Mouse (Mus musculus) midbrain, embryonic 10.5 days (tissue): ENCODE results near the gene Phlda1. TPM values are rescaled to one million over a fixed set of nuclear protein-coding genes. Genes with fewer than 3 reads are reported as not detected.

Experiments used
- DNase-seq: peaks from one replicate; pipeline ENCODE4 v3.0.0-alpha.2; 2017; ENCODE audit warnings: low spot score
- H3K27ac ChIP-seq: fragments of 300-500 bp; sonication (generic); replicated peaks from 2 replicates; pipeline ENCODE4 v1.5.1; 2016; ENCODE audit warnings: mild to moderate bottlenecking
- H3K27me3 ChIP-seq: fragments of 300-500 bp; sonication (generic); 2 replicates; pipeline ENCODE4 v1.6.1; 2016; ENCODE audit warnings: low read depth, mild to moderate bottlenecking; ENCODE audit not compliant: poor library complexity, severe bottlenecking
- H3K36me3 ChIP-seq: fragments of 300-500 bp; sonication (generic); 2 replicates; pipeline ENCODE4 v1.6.1; 2016; ENCODE audit warnings: mild to moderate bottlenecking, moderate library complexity
- H3K4me1 ChIP-seq: fragments of 300-500 bp; sonication (generic); 2 replicates; pipeline ENCODE4 v1.6.1; 2016
- H3K4me3 ChIP-seq: fragments of 300-500 bp; sonication (generic); 2 replicates; pipeline ENCODE4 v1.5.1; 2016; ENCODE audit warnings: mild to moderate bottlenecking, moderate library complexity
- H3K9me3 ChIP-seq: fragments of 300-500 bp; sonication (generic); replicated peaks from 2 replicates; pipeline ENCODE4 v1.6.1; 2016; ENCODE audit warnings: mild to moderate bottlenecking
- WGBS: fragments of 180-500 bp; shearing (Covaris S2); methylation state at CpG from one replicate; pipeline ENCODE4 v1.1.7; 2016; 5-methylcytosine and 5-hydroxymethylcytosine counted together
- polyA plus RNA-seq: library from polyadenylated mRNA; unstranded; fragments of >200 nt; fragmentation: Nextera tagmentation; extraction: Ambion mirVana; gene quantifications from 2 replicates; pipeline ENCODE4 v1.2.1, GENCODE M21; 2016

Gene Phlda1
- polyA plus RNA-seq, 1 experiment from 2014 or later = 17.3 TPM

GRCm38 (mm10) chr10:111508324-111509080, 2.4 kb downstream of the Phlda1 start:
- WGBS = 7% methylated on average over 7 of the region's 7 CpGs
- Histone ChIP-seq H3K9me3 (no peaks in the 10 kb centered on the region), H3K27ac (peak overlapping the region; percentile 92; the same call in 1 of the 2 replicates), H3K27me3 (0 out of 2 replicates have a peak, but pooled peaks cover 17% of the 10 kb centered on the region), H3K4me3 (peak overlapping the region; percentile 87), H3K4me1 (peaks cover 56% of the 10 kb centered on the region), H3K36me3 (no peaks in the 10 kb centered on the region)
- DNase-seq = no peak

GRCm38 (mm10) chr10:111509103-111509784, 3.2 kb downstream of the Phlda1 start:
- H3K27me3 ChIP-seq = 0 out of 2 replicates have a peak, but pooled peaks cover 17% of the 10 kb centered on the region
- H3K9me3 ChIP-seq = no peaks in the 10 kb centered on the region
- H3K4me1 ChIP-seq = peaks cover 51% of the 10 kb centered on the region
- H3K36me3 ChIP-seq = no peaks in the 10 kb centered on the region
- peak overlapping the region; percentile 42; the same call in 1 of the 2 replicates for H3K27ac ChIP-seq
- H3K4me3 ChIP-seq = peak overlapping the region; percentile 87
- DNase-seq = no peak
- WGBS = 23% methylated on average over 8 of the region's 8 CpGs

- Histone ChIP-seq H3K27me3 (0 out of 2 replicates have a peak, but pooled peaks cover 9% of the 10 kb centered on the region), H3K4me3 (no peak overlapping the region), H3K27ac (no peak overlapping the region), H3K36me3 (no peaks in the 10 kb centered on the region), H3K4me1 (peaks cover 51% of the 10 kb centered on the region), H3K9me3 (no peaks in the 10 kb centered on the region)
- no peak for DNase-seq
- 82% methylated on average over 7 of the region's 7 CpGs for WGBS
Measured at GRCm38 (mm10) chr10:111509981-111510380, 3.9 kb downstream of the Phlda1 start.

GRCm38 (mm10) chr10:111510798-111511197, 4.7 kb downstream of the Phlda1 start:
- Histone ChIP-seq H3K36me3 (no peaks in the 10 kb centered on the region), H3K27ac (no peak overlapping the region), H3K27me3 (0 out of 2 replicates have a peak, but pooled peaks cover 5% of the 10 kb centered on the region), H3K4me3 (no peak overlapping the region), H3K9me3 (no peaks in the 10 kb centered on the region), H3K4me1 (peaks cover 45% of the 10 kb centered on the region)
- DNase-seq = no peak
- WGBS = 63% methylated on average over 7 of the region's 7 CpGs

- H3K36me3 ChIP-seq = no peaks in the 10 kb centered on the region
- H3K4me1 ChIP-seq = peaks cover 39% of the 10 kb centered on the region
- 89% methylated on average over 10 of the region's 10 CpGs for WGBS
- H3K27me3 ChIP-seq = 0 out of 2 replicates have a peak, but pooled peaks cover 5% of the 10 kb centered on the region
- H3K9me3 ChIP-seq = no peaks in the 10 kb centered on the region
- H3K27ac ChIP-seq = no peak overlapping the region
- no peak overlapping the region for H3K4me3 ChIP-seq
- no peak for DNase-seq
Measured at GRCm38 (mm10) chr10:111512036-111512568, 6.0 kb downstream of the Phlda1 start.

GRCm38 (mm10) chr10:111514282-111514885, 8.3 kb downstream of the Phlda1 start:
- Histone ChIP-seq H3K4me3 (no peak overlapping the region), H3K27me3 (0 out of 2 replicates have a peak, but pooled peaks cover 5% of the 10 kb centered on the region), H3K9me3 (no peaks in the 10 kb centered on the region), H3K4me1 (peaks cover 17% of the 10 kb centered on the region), H3K36me3 (no peaks in the 10 kb centered on the region), H3K27ac (no peak overlapping the region)
- no peak for DNase-seq
- 93% methylated on average over 5 of the region's 5 CpGs for WGBS

- peaks cover 18% of the 10 kb centered on the region for H3K4me1 ChIP-seq
- no peaks in the 10 kb centered on the region for H3K27me3 ChIP-seq
- H3K4me3 ChIP-seq = no peak overlapping the region
- WGBS = 90% methylated on average over 17 of the region's 17 CpGs
- H3K9me3 ChIP-seq = no peaks in the 10 kb centered on the region
- no peak overlapping the region for H3K27ac ChIP-seq
- no peaks in the 10 kb centered on the region for H3K36me3 ChIP-seq
- DNase-seq = no peak
Measured at GRCm38 (mm10) chr10:111515071-111516010, 9.3 kb downstream of the Phlda1 start.

GRCm38 (mm10) chr10:111516172-111516588, 10.1 kb downstream of the Phlda1 start:
- no peak overlapping the region for H3K4me3 ChIP-seq
- WGBS = 73% methylated on average over 13 of the region's 13 CpGs
- H3K36me3 ChIP-seq = no peaks in the 10 kb centered on the region
- H3K4me1 ChIP-seq = peaks cover 20% of the 10 kb centered on the region
- no peak overlapping the region; the same call in 1 of the 2 replicates for H3K27ac ChIP-seq
- H3K9me3 ChIP-seq = no peaks in the 10 kb centered on the region
- DNase-seq = no peak
- no peaks in the 10 kb centered on the region for H3K27me3 ChIP-seq

GRCm38 (mm10) chr10:111516804-111517436, 10.8 kb downstream of the Phlda1 start:
- Histone ChIP-seq H3K27me3 (no peaks in the 10 kb centered on the region), H3K4me1 (peaks cover 26% of the 10 kb centered on the region), H3K27ac (no peak overlapping the region), H3K4me3 (no peak overlapping the region), H3K36me3 (no peaks in the 10 kb centered on the region), H3K9me3 (no peaks in the 10 kb centered on the region)
- WGBS = 93% methylated on average over 8 of the region's 8 CpGs
- no peak for DNase-seq

- H3K4me3 ChIP-seq = no peak overlapping the region
- H3K9me3 ChIP-seq = no peaks in the 10 kb centered on the region
- no peak overlapping the region for H3K27ac ChIP-seq
- WGBS = 85% methylated on average over 4 of the region's 4 CpGs
- H3K36me3 ChIP-seq = no peaks in the 10 kb centered on the region
- no peak for DNase-seq
- no peaks in the 10 kb centered on the region for H3K27me3 ChIP-seq
- peaks cover 26% of the 10 kb centered on the region for H3K4me1 ChIP-seq
Measured at GRCm38 (mm10) chr10:111518350-111518749, 12.3 kb downstream of the Phlda1 start.

GRCm38 (mm10) chr10:111519620-111520370, 13.7 kb downstream of the Phlda1 start:
- 48% methylated on average over 24 of the region's 24 CpGs for WGBS
- Histone ChIP-seq H3K27me3 (no peaks in the 10 kb centered on the region), H3K4me3 (peak overlapping the region; percentile 34), H3K36me3 (no peaks in the 10 kb centered on the region), H3K4me1 (peaks cover 39% of the 10 kb centered on the region), H3K27ac (peak overlapping the region; percentile 15; the same call in 1 of the 2 replicates), H3K9me3 (no peaks in the 10 kb centered on the region)
- no peak for DNase-seq
